In the genomic region with DNA sequence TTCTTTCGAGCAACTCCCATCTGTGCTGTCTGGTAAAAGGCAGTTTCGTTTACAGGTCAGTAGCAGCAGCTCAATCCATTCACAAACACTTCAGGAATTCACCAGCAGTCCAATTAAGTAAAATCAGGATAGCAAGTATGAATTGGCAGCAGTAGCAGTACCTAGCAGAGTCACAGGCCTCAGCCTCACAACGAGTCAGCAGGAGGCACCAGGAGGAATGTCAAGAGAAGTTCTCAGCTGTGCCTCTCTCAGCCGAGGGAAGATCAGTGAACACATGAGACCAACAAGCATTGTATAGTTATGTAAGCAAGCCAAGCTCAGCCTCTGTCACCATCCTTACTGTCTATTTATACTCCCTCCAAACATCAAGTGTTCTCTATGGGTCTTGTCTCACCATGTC, we compare ENCODE assay signal across 21 mouse cellular contexts.
"Had no signal": no experiment of that assay in that cellular context is flagged by ENCODE, and none has a peak within 500 bp of the region (broad histone marks: within the 10 kb centered on the region; RNA-seq: fewer than 3 reads in every experiment).

No protein-coding gene starts in this region.

- H3K27ac ChIP-seq: lung, embryonic 15.5 days; macrophage; midbrain, embryonic 13.5 days; midbrain, embryonic 15.5 days; neural tube, embryonic 13.5 days; neural tube, embryonic 15.5 days had no signal

- H3K9me3 ChIP-seq: lung, embryonic 15.5 days; midbrain, embryonic 13.5 days; midbrain, embryonic 15.5 days; neural tube, embryonic 13.5 days; neural tube, embryonic 15.5 days had no signal

- H3K27me3 ChIP-seq: lung, embryonic 15.5 days; midbrain, embryonic 13.5 days; midbrain, embryonic 15.5 days; neural tube, embryonic 13.5 days; neural tube, embryonic 15.5 days had no signal

- H3K4me1 ChIP-seq: lung, embryonic 15.5 days; midbrain, embryonic 13.5 days; midbrain, embryonic 15.5 days; neural tube, embryonic 13.5 days; neural tube, embryonic 15.5 days had no signal

- ATAC-seq: liver, postnatal 0 days; lung, postnatal 0 days; midbrain, embryonic 13.5 days; midbrain, embryonic 15.5 days had no signal

- DNase-seq: liver, postnatal 0 days; lung, adult 2 months; lung, postnatal 14 days; lung, postnatal 36 days; retina, postnatal 1 day; right cerebral cortex, adult 18-20 months; right cerebral cortex, postnatal 25 days; right cerebral cortex, postnatal 4 days; spleen, adult 18-20 months; thymus, adult 18-20 months; thymus, postnatal 14 days; thymus, postnatal 36 days had no signal

- H3K4me3 ChIP-seq: lung, embryonic 15.5 days; midbrain, embryonic 13.5 days; midbrain, embryonic 15.5 days; myocyte; neural tube, embryonic 13.5 days; neural tube, embryonic 15.5 days had no signal

- H3K4me2 ChIP-seq: lung, embryonic 15.5 days; midbrain, embryonic 11.5 days; midbrain, embryonic 13.5 days; midbrain, embryonic 15.5 days; neural tube, embryonic 13.5 days; neural tube, embryonic 15.5 days had no signal

- H3K9ac ChIP-seq: liver, postnatal 0 days; lung, embryonic 15.5 days; midbrain, embryonic 13.5 days; midbrain, embryonic 15.5 days; neural tube, embryonic 13.5 days; neural tube, embryonic 15.5 days had no signal
